Mouse (Mus musculus) large intestine, adult 2 months (tissue): Measurements from ENCODE around the gene Bola2. TPM values are rescaled to one million over a fixed set of nuclear protein-coding genes. Genes with fewer than 3 reads are reported as not detected.
"Not testable (repeated sequence)": the region's sequence is repeated elsewhere in the genome, so short reads cannot be mapped to it uniquely, and the experiment has no call there.

Source experiments
- DNase-seq: peaks from one replicate; pipeline ENCODE4 v3.0.0-alpha.2; 2012; ENCODE audit warnings: low read depth, low spot score
- WGBS: fragments of 180-500 bp; shearing (Covaris S2); methylation state at CpG from one replicate; pipeline ENCODE4 v1.1.7; 2018; 5-methylcytosine and 5-hydroxymethylcytosine counted together
- polyA plus RNA-seq: library from polyadenylated mRNA; depleted of rRNA; stranded (reverse); fragments of >200 nt; gene quantifications from 2 replicates; pipeline ENCODE4 v1.2.3, GENCODE M21; 2012

Bola2 gene
- polyA plus RNA-seq, 1 experiment, result 63.3 TPM

- DNase-seq, result no peak
- WGBS, result 3% methylated on average over 39 of the region's 39 CpGs
Measured at GRCm38 (mm10) chr7:126704121-126704980, 9.2 kb downstream of the Bola2 start.

- 86% methylated on average over 19 of the region's 19 CpGs for WGBS
- DNase-seq, result no peak
Measured at GRCm38 (mm10) chr7:126707442-126708174, 12.4 kb downstream of the Bola2 start, which contains the start of gene Coro1a. Gene Coro1a, minus strand, starts transcription at chr7:126707787.

- 82% methylated on average over 10 of the region's 10 CpGs for WGBS
- DNase-seq, result no peak
Measured at GRCm38 (mm10) chr7:126708175-126708952, 13.2 kb downstream of the Bola2 start.

- 80% methylated on average over 4 of the region's 4 CpGs for WGBS
- no peak for DNase-seq
Measured at GRCm38 (mm10) chr7:126710266-126710665, 15.1 kb downstream of the Bola2 start.

- no peak for DNase-seq
- WGBS, result 86% methylated on average over 3 of the region's 3 CpGs
Measured at GRCm38 (mm10) chr7:126711910-126712309, 16.7 kb downstream of the Bola2 start.

- no peak for DNase-seq
- WGBS, result 81% methylated on average over 4 of the region's 4 CpGs
Measured at GRCm38 (mm10) chr7:126715679-126716078, 20.5 kb downstream of the Bola2 start.

DNA sequence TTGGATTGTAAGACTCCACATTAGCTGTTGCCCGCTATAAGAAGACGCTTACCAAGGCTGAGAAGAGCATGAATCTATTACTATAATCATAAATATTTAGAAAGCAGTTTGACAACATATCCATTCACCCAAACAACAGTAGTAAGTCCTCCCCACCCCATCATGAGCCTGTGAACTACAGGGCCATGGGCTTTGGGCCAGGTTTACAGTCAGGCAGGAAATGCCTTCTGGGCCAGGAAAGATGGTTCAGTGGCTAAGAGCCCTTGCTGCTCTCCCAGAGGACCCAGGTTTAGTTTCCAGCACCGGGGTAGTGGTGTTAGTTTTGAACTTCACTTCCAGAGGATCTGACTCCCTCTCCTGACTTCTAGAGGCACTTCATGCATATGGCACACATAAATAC, 22.4 kb downstream of the Bola2 start:
- WGBS, result 70% methylated on average over 3 of the region's 3 CpGs
- no peak for DNase-seq

DNA sequence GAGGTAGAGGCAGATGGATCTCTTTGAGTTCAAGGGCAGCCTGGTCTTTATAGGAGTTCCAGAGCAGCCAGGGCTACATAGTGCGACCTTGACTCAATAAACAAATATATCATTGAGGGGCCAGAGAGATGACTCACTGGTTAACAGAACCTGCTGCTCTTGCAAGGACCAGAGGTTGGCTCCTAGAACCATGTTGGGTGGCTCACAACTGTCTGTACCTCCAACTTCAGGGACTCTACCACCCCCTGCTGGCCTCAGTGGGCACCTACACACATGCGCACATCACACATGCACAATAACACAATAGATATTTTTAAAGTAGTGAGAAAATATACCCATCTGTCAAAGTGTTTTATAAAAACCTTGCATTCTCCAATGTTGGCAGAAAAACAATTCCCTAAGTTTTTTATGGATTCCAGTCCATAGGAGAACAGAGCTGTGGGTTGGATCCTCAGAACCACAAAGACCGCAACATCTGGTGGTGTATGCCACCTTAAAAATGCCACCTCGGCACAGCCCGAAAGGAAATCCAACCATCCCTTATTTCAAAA, 23.7 kb downstream of the Bola2 start:
- no peak for DNase-seq
- 90% methylated on average over 5 of the region's 5 CpGs for WGBS

DNA sequence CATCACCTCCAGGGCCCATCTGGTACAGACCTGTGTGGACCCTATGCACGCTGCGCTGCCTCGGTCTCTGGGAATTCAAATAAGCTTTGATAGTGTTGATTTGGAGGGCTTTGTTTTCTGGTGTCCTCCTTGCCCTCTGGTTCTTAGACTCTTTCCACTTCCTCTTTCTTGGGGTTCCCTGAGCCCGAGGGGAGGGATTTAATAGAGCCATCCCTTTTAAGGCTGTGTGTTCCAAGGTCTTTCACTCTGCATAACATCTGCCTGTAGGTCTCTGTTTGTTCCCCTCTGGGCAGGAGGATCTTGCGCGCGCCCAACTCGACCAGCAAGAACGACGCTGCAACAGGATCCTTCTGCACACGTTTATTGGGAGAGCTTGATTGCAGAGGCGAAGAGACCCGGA, 26.4 kb downstream of the Bola2 start:
- no peak for DNase-seq
- WGBS, result 86% methylated on average over 13 of the region's 13 CpGs

GRCm38 (mm10) chr7:126725077-126725476, 29.9 kb downstream of the Bola2 start:
- WGBS, result 65% methylated on average over 3 of the region's 3 CpGs
- DNase-seq, result no peak

DNA sequence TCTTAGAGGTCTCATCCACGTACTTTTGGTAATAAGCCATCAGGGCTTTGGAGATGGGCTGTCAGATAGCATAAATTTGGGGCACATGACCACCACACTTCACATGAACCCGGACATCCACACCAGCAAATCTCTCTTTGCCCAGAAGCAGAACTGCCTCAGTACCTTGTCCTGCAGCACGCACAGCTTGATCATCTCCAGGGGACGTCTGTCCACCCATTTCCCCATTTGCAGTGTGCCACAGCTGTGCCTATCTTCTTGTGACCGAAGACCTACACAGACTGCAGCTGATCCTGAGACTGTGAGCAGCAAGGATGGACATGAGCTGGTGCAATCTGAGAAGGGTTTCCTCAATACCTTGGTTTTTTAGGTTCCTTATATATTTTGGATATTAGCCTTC, 30.5 kb downstream of the Bola2 start:
- WGBS, result 69% methylated on average over 5 of the region's 5 CpGs
- DNase-seq, result no peak

DNA sequence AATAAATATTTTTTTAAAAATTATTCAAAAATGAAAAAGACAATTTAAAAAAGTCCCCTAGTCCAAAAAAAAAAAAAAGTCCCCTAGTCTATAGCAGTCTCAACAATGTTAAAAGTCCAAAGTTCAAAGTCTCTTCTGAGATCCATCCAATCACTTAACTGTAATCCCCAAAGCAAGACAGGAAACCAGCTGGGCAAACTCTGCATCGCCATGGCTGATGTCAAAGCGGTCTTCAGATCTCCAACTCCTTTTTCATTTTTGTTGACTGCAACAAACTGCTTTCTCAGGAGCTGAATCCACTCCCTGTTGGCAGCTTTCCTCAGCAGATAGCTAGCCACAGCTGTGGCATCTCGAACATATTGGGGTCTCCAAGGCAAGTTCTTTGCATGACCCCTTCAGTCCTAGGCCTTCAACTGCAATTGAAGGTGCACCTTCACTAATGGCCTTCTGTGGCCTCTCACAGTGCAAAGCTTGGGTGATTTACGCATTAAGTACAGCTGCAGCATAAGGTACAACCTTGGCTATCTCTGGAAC, 35.1 kb downstream of the Bola2 start:
- 53% methylated on average over 4 of the region's 4 CpGs for WGBS
- DNase-seq, result not testable (repeated sequence)

DNA sequence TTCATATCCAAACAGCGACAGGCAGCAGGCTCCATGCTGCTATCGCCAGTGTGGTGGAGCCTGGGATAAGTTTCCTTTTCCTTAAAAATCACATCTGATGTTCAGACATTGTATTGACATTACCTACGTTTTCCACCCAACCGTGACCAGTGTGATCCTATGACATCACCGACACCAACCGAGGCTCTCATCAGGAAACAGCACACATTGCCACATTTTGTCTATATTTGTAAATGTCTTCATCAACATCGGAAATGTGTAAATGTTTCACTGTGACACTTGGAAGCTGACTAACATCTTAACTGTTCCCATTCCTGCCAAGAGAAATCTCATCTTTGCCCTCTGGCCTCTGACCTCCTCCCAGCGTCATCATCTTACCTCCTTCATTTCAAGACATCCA, 40.9 kb downstream of the Bola2 start:
- no peak for DNase-seq
- 71% methylated on average over 8 of the region's 8 CpGs for WGBS

GRCm38 (mm10) chr7:126739551-126739950, 44.4 kb downstream of the Bola2 start:
- 83% methylated on average over 17 of the region's 17 CpGs for WGBS

GRCm38 (mm10) chr7:126740132-126740735, 45.0 kb downstream of the Bola2 start:
- no peak for DNase-seq
- 82% methylated on average over 13 of the region's 13 CpGs for WGBS

More at GRCm38 (mm10) chr7:126739551-126739950, 44.4 kb downstream of the Bola2 start:
- DNase-seq, result no peak

DNA sequence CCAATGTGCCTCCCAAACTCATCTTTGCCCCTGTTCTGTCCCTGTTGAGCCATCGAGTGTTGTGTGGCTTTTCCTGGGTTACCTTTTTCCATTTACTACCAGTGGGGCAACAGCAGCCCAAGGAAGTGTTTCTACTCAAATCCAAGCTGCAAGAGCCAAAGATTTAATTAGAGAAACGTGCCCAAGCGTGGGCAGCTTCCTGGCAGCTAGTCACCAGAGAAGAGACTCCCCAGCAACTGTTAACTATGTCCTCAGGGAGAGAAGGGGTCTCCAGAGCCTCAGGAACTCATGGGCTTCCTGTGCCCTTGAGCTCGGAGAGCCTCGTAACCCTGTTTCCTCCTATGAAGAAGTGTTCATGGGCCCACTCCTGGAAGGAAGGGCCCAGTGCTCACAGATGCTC, 45.8 kb downstream of the Bola2 start:
- 73% methylated on average over 5 of the region's 5 CpGs for WGBS
- DNase-seq, result no peak

DNA sequence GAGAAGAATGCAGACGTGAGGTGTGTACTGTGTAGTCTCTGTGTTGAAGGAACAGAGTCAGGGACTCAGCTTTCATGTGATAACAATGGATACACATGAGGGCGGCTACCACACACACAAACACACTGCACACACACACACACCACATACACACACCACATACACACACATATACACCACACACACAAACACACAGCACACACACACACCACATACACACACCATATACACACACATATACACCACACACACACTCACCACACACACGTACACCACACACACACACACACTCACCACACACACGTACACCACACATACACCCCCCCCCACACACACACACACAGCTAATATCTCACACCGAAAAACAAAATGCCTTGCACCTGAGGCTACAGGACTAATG, 46.3 kb downstream of the Bola2 start:
- no peak for DNase-seq
- WGBS, result 87% methylated on average over 5 of the region's 5 CpGs

DNA sequence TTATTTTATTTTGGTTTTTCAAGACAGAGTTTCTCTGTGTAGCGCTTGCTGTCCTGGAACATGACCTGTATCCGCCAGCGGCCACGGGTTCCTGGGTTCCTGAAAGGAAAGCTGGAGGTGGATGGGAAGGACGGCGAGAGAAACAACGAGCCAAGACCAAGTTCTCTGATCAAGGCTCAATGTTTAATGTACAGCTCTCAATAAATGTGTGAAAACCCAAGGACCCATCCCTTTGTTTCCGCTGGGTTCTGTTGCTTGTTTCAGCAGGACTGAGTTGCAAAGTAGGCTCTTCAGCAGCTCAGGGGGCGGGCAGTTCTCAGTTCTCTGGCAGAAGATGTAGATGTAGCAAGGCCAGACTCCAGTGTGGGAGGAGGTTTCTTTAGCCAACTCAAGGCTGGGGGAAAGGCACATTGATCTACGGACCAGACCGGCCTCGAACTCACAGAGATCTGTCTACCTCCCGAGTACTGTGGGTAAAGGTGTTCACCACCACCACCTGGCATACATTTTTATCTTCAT, 46.8 kb downstream of the Bola2 start:
- WGBS, result 90% methylated on average over 13 of the region's 13 CpGs
- DNase-seq, result no peak

DNA sequence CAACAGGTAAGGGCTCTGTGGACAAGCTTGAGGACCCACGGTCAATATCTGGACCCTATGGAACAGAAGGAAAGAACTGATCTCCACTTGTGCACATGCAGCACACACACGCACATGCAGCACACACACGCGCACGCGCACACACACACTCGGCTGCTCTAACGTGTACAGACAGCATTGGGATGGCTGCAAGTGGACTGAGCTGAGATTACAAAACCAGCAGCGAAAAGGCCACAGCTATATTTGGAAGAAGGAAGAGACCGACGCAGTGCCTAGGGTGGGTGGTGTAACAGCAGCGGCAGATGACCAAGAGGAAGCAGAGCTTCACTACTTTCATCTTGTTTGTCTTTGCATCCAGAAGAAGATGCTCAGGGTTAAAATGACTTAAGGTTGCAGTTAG, 50.9 kb downstream of the Bola2 start:
- 51% methylated on average over 12 of the region's 12 CpGs for WGBS
- DNase-seq, result no peak
